In the genomic region with DNA sequence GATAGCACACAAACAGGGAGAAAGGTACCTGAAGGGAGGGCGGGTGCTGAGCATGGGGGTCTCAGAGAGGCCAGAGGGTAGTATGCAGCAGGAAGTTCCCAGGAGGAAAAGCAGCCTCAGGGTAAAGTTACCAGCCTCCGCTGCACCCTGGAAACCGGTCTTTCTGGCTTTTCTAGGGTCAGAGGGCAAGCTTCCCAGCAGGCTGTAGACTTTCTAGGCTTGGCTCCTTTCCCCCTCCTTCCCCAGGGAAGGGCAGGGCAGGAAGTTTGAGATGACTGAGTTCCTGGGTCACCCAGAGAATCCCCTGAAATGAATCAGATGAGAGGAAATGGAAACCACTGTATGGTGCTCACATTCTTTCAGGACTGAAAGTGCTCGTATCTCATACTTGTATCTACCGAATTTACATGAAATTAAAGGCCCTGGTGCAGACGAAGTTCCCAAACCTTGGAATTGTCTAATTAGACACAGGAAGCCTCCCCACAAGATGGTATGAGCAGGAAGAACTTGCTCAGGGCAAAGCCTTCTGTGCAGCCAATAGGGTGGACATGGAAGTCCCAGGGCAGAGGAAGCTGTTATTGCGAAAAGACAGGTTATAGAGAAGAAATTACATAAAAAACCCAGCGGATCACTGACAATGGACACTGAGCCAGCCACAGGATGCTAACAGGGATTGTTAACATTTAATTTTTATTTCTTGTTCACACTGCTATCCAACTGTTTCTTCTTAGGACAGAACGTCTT, we compare ENCODE assay signal across 10 mouse cellular contexts.
DNase-seq lines count a peak whose midpoint lies in the region; ATAC-seq and TF ChIP-seq lines count a peak whose summit lies in the region.
"Had no signal": no experiment of that assay in that cellular context is flagged by ENCODE, and none has a peak within 500 bp of the region (broad histone marks: within the 10 kb centered on the region; RNA-seq: fewer than 3 reads in every experiment).

No protein-coding gene starts in this region.

- H3K4me2 ChIP-seq in neural tube, embryonic 15.5 days = no peak overlapping the region
- 0 out of 2 replicates have a peak overlapping the region, but pooled peaks have one; percentile 12 for H3K4me2 ChIP-seq in lung, embryonic 14.5 days
- H3K4me2 ChIP-seq in liver, postnatal 0 days (ENCODE audit: low read depth, low read length) = no peak overlapping the region
- H3K4me2 ChIP-seq in hindbrain, embryonic 14.5 days (replicated peaks) = no peak overlapping the region
- H3K4me2 ChIP-seq: forebrain, embryonic 15.5 days had no signal

- intact Hi-C loops in heart, postnatal 14 days (cut with DNase I) = no loop called here
- intact Hi-C loops in left cerebral cortex, postnatal 36 days (cut with DNase I) = no loop called here

- no peak for TF ChIP-seq EP300 in liver, postnatal 0 days (IDR thresholded peaks at IDR 0.05; ENCODE audit: low read depth)

- H3K9ac ChIP-seq in neural tube, embryonic 15.5 days (replicated peaks) = no peak overlapping the region
- no peak overlapping the region for H3K9ac ChIP-seq in lung, embryonic 14.5 days
- no peak overlapping the region for H3K9ac ChIP-seq in liver, postnatal 0 days (replicated peaks)
- H3K9ac ChIP-seq in hindbrain, embryonic 14.5 days = no peak overlapping the region
- H3K9ac ChIP-seq: forebrain, embryonic 15.5 days had no signal

- peak; percentile 25 for DNase-seq in neural tube, embryonic 10.5 days (ENCODE audit: extremely low spot score, low spot score)
- DNase-seq in heart, postnatal 14 days = peak; percentile 20 to 54
- peak; percentile 84 for DNase-seq in lung, embryonic 14.5 days
- peak; percentile 50 to 67 for DNase-seq in urinary bladder, postnatal 4 days (ENCODE audit: low spot score in 2 of 2)
- no peak for DNase-seq in liver, postnatal 0 days
- DNase-seq in left cerebral cortex, postnatal 36 days (ENCODE audit: low spot score in 2 of 2) = no peak
- no peak for DNase-seq in hindbrain, embryonic 14.5 days (ENCODE audit: low spot score)

- H3K27me3 ChIP-seq in neural tube, embryonic 15.5 days (replicated peaks) = no peaks in the 10 kb centered on the region
- H3K27me3 ChIP-seq in lung, embryonic 14.5 days (ENCODE audit: insufficient read depth, low read length) = no peaks in the 10 kb centered on the region
- H3K27me3 ChIP-seq in liver, postnatal 0 days (ENCODE audit: insufficient read depth, low read length) = no peaks in the 10 kb centered on the region
- H3K27me3 ChIP-seq in hindbrain, embryonic 14.5 days (ENCODE audit: control insufficient read depth, insufficient read depth, low read length) = no peaks in the 10 kb centered on the region
- H3K27me3 ChIP-seq: forebrain, embryonic 15.5 days had no signal

- H3K4me3 ChIP-seq in neural tube, embryonic 15.5 days (replicated peaks) = no peak overlapping the region
- no peak overlapping the region for H3K4me3 ChIP-seq in lung, embryonic 14.5 days (ENCODE audit: low read depth, low read length)
- H3K4me3 ChIP-seq in liver, postnatal 0 days (ENCODE audit: low read depth, low read length) = no peak overlapping the region
- H3K4me3 ChIP-seq in hindbrain, embryonic 14.5 days (replicated peaks; ENCODE audit: low read length) = no peak overlapping the region
- H3K4me3 ChIP-seq: forebrain, embryonic 15.5 days had no signal

- no peaks in the 10 kb centered on the region for H3K9me3 ChIP-seq in neural tube, embryonic 15.5 days (replicated peaks)
- H3K9me3 ChIP-seq in lung, embryonic 14.5 days (ENCODE audit: low read depth, low read length) = no peaks in the 10 kb centered on the region
- no peaks in the 10 kb centered on the region for H3K9me3 ChIP-seq in liver, postnatal 0 days (ENCODE audit: low read length)
- no peaks in the 10 kb centered on the region for H3K9me3 ChIP-seq in hindbrain, embryonic 14.5 days (ENCODE audit: control insufficient read depth, low read length)
- H3K9me3 ChIP-seq: forebrain, embryonic 15.5 days had no signal

- ATAC-seq in neural tube, embryonic 15.5 days (ENCODE audit: low FRiP score) = no peak
- ATAC-seq in lung, embryonic 14.5 days (ENCODE audit: insufficient read depth) = peak; percentile 64
- no peak for ATAC-seq in liver, postnatal 0 days
- no peak for ATAC-seq in hindbrain, embryonic 14.5 days (ENCODE audit: low FRiP score)
- ATAC-seq: forebrain, embryonic 15.5 days had no signal

- H3K36me3 ChIP-seq in neural tube, embryonic 15.5 days = no peaks in the 10 kb centered on the region
- H3K36me3 ChIP-seq in lung, embryonic 14.5 days (ENCODE audit: insufficient read depth) = no peaks in the 10 kb centered on the region
- no peaks in the 10 kb centered on the region for H3K36me3 ChIP-seq in liver, postnatal 0 days (replicated peaks; ENCODE audit: insufficient read depth, low read length)
- H3K36me3 ChIP-seq in hindbrain, embryonic 14.5 days (replicated peaks; ENCODE audit: control insufficient read depth, insufficient read depth) = no peaks in the 10 kb centered on the region
- H3K36me3 ChIP-seq: forebrain, embryonic 15.5 days had no signal

- 42% methylated on average over 9 of the region's 9 CpGs for WGBS in neural tube, embryonic 15.5 days
- 43% methylated on average over 9 of the region's 9 CpGs for WGBS in lung, embryonic 14.5 days
- WGBS in liver, postnatal 0 days (ENCODE audit: insufficient replicate concordance) = 47% methylated on average over 9 of the region's 9 CpGs
- 32% methylated on average over 9 of the region's 9 CpGs for WGBS in hindbrain, embryonic 14.5 days

- no peak overlapping the region for H3K27ac ChIP-seq in neural tube, embryonic 15.5 days (replicated peaks)
- peak overlapping the region; percentile 63; the same call in 1 of the 2 replicates for H3K27ac ChIP-seq in lung, embryonic 14.5 days (ENCODE audit: low read depth)
- H3K27ac ChIP-seq in liver, postnatal 0 days (ENCODE audit: low read depth) = no peak overlapping the region
- no peak overlapping the region for H3K27ac ChIP-seq in hindbrain, embryonic 14.5 days
- H3K27ac ChIP-seq: forebrain, embryonic 15.5 days; macrophage had no signal

- no peak for TF ChIP-seq CTCF in lung, embryonic 14.5 days (IDR thresholded peaks at IDR 0.05; ENCODE audit: low read depth)
- no peak for TF ChIP-seq CTCF in liver, postnatal 0 days (IDR thresholded peaks at IDR 0.05; ENCODE audit: low read depth)

- H3K4me1 ChIP-seq in neural tube, embryonic 15.5 days = peaks cover 3% of the 10 kb centered on the region; the same call in 1 of the 2 replicates
- H3K4me1 ChIP-seq in lung, embryonic 14.5 days (ENCODE audit: insufficient read depth) = peaks cover 4% of the 10 kb centered on the region; the same call in 1 of the 2 replicates
- 0 out of 2 replicates have a peak, but pooled peaks cover 6% of the 10 kb centered on the region for H3K4me1 ChIP-seq in liver, postnatal 0 days (ENCODE audit: insufficient read depth)
- H3K4me1 ChIP-seq in hindbrain, embryonic 14.5 days (replicated peaks; ENCODE audit: control insufficient read depth, insufficient read depth, low read length) = peaks cover 9% of the 10 kb centered on the region

Comparison
In these comparisons a context has a peak if more than half of its experiments do, and no peak if none do; other contexts are left out.
1. DNase-seq: peak in neural tube, embryonic 10.5 days (single experiment), heart, postnatal 14 days (2 of 2), lung, embryonic 14.5 days (single experiment) and urinary bladder, postnatal 4 days (2 of 2); none in liver, postnatal 0 days (single experiment), left cerebral cortex, postnatal 36 days (0 of 2) and hindbrain, embryonic 14.5 days (single experiment).